Mouse (Mus musculus): ENCODE results near the gene Zfand2b.
A peak's percentile ranks its signal among the peaks of the same experiment; 100 is the strongest.

Zfand2b gene

DNA sequence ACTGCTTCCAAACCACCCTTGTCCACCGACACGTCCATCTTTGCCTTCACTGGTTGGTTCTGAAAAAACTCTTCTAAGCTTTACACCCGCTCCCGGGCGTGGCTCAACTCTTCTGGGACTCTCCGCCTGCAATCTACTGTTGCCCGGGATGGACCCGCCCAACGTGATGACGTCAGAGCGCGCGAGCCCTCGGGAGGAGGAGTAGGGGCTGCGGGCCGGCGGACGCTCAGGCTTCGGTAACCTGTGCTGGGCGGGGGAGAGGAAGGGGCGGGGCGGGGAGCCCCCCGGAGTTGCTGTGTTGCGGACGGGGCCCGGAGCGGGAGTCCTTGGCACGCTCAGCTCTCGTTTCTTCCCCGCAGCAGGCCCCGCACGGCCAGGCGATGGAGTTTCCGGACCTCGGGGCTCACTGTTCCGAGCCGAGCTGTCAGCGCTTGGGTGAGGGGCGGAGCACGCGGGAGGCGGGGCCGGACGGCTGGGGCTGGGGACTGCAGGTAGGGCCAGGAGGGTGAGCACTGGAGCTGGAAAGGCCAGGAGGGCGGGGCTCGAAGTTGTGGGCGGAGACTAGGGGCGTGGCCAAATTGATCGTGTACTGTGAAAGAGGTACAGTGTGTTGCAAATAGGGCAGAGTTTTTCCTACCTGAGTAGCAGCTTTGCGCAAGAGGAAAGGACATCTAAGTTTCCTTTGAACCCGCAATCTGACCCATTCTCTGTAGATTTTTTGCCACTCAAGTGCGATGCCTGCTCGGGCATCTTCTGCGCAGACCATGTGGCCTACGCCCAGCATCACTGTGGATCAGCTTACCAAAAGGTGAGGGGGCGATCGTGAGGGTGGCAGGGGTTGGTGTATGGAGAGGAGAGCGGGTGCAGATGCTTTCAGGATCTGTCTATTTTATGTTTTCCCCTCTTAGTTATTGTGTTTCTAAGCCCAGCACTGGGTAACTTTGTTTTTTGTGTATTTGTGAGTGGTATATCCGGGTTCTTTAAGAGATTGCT, at the start of gene Zfand2b:
TSS of gene Zfand2b (plus strand) at position 175 of the 993 bp plus-strand sequence.
- peak; percentile 99 for DNase-seq

DNA sequence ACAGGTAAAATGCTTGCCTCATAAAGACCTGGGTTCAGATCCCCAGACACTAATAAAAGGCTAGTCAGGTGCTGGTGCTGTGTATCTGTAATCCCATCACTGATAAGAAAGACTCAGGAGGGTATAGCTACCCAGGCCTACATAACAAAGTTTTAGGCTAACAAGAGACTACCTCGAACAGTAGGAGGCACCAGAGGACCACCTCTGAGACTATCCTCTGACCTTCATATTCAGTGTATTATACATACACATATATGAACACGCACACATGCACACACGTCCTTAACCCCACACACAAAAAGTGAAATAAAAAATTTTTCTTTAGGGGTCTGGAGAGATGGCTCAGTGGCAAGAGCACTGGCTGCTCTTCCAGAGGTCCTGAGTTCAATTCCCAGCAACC, 46.2 kb upstream of the Zfand2b start:
- DNase-seq, result no peak

DNA sequence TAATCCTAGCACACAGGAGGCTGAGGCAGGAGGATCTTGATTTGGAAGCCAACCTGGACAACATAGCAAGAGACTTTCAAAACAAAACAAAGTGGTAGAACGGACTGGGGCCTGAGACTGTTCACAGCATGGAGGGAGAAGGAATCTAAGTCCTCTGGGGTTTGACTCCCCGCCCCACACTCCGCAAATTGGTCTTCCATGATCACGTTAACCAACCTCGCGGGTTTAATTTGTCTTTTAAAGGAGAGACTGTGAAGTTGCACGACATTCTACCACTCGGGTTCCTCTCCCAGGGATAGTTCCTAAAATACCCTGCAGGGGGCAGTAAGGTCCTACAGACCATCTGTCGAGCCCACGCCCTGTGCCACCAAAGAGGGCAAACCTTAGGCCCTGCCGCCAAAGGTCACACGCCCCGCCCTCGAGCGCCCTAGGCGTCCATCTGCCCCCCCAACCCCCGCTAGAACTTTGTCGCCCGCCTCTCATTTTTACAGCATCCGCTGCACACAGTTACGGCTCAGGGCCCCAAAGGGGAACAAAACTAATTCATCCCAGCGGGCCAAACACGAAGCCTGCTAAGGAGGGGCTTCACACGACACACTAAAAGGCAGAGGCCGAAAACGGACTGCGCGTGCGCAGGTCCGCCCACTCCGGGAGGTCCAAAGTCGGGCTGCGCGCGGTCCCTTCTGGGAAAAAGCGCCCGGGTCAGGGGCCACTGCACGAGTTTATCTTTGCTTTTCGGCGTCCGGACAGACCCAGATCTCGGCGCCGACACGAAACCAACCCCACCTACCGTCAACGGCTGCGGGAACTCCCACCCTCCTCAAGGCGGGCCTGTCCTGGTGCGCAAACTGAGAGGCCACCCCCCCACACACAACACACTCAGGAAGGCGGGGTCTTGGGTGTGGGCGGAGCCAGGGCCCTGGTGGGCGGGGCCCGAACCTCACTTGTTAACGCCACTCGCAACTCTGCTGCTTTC, 43.8 kb upstream of the Zfand2b start, which contains the start of gene Nhej1:
TSS of gene Nhej1 (minus strand) at position 855 of the 976 bp plus-strand sequence.
- peak; percentile 98 for DNase-seq

DNA sequence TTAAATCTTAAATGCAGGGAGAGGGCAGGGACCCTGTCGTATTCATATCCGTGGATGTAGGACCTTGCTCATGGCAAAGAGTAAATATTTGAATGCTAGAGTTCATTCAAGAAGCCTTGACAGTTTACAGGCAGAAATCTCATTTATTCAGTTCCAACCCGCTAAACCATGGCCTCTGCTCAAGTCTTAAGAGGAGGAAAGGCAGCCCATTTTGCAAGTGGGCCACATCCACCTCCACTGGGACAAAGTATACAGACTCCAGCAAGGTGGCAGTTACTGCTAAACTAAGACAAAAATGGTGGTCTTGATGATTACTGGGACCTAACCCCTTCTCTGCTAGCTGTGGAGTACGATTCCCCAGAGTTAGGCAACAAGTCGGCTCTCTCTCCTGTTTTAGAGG, 43.0 kb upstream of the Zfand2b start:
- DNase-seq, result no peak

DNA sequence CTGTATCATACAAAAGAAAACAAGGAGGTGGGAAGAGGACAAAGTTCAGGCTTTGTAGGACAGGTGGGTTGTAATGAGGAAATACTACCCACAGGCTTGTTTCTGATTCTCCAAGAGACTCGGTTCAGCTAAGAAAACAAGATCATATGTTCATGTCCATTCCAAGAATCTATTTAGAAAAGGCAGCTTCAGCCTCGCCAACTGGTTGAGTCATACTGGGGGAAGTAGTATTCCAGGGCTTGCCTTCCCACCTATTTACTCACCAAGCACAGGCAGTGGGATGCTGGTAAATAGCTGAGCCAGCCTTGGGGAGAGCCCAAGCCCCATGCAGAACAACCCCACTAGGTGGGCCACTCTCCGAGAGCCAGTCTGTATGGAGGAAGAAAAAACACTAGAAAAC, 39.8 kb upstream of the Zfand2b start:
- DNase-seq, result no peak

DNA sequence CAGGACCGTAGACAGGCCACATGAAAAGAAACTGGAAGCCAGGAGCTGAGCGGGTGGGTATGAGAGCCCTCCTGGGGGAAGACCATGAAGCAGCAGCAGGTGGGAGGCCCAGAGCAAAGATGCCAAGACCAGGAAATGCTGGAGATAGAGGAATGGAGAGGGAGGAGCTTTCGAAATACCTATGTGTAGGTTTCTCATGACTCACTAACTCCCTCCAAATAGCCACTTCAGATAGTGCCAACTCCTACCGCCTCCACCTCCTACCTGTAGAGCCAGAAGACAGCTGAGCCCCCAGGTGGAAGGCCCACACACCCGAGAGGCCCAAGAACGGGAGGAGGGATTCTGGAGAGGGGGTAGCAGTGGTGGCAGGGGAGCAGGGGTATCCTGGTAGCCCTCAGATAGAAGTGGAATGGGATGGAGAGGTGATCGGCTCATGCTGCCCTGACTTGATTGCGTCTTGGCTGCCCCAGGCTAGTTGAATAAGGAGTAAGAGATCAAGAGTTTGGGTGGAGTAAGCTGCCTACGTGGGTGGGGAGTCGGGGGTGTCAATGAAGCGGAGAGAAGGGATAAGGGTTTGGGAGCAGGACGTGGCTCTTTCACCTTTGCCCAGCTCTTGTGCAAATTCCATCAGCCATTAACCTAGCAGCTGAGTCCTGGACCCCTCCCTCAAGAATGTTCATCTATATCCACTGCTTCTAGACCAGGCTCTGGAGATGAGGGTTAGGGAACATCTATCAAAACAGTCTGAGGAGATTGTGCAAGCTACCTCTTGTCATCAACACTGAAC, 34.8 kb upstream of the Zfand2b start, which contains the start of gene Slc23a3:
TSS of gene Slc23a3 (minus strand) at position 470 of the 787 bp plus-strand sequence.
- DNase-seq, result no peak

DNA sequence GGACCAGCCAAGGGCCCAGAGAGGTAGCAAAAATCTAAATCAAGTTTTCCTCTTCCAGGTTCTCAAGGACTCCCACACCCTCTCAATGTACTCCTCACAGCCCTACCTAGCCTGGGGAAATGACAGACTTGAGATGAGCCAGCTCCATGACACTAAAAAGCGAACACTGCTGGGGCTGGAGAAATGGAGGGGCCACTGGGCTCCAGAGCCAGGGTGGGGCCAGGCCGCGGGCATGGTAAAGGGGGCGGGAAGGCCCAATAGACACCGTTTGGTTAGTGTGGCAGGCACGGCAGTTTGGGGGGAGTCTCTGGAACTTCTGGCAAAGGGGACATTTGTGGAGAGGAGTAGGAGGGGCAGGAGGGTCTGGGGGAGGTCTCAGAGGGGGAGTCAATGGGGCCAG, 32.2 kb upstream of the Zfand2b start:
- DNase-seq, result peak; percentile 67

DNA sequence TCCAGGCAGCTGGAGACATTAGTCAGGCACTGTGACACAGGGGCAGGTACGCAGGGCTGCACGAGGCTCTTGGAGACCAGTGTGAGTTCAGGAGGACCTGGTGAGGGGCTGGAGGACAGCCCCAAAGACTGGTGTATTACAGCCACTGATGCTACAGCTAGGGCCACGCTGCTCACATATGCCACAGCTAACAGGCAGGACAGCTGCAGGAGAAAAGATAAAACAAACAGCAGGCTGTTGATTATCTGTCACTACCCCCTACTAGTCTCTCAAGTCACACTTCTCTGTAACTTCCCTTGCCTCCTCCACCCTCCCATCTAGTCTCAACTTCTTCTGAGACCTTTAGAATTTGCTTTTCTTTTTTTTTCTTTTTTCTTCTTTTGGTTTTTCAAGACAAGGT, 31.7 kb upstream of the Zfand2b start:
- DNase-seq, result peak; percentile 77

DNA sequence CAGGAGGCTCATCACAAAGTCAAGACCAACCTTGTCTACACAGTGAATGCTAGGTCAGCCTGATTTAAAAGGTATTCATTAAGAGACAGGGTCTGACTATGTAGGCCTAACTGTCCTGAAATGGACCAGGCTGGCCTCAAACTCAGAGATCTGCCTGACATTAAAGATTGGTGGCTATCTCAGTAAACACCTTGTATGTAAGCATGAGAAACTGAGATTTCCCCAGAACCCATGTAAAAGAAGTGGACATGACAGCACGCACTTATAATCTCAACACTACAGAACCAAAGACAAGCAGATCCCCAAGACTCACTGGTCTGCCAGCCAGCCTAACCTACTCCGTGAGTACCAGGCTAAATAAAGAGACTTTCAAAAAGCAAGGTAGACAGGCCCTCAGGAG, 30.0 kb upstream of the Zfand2b start:
- DNase-seq, result no peak

DNA sequence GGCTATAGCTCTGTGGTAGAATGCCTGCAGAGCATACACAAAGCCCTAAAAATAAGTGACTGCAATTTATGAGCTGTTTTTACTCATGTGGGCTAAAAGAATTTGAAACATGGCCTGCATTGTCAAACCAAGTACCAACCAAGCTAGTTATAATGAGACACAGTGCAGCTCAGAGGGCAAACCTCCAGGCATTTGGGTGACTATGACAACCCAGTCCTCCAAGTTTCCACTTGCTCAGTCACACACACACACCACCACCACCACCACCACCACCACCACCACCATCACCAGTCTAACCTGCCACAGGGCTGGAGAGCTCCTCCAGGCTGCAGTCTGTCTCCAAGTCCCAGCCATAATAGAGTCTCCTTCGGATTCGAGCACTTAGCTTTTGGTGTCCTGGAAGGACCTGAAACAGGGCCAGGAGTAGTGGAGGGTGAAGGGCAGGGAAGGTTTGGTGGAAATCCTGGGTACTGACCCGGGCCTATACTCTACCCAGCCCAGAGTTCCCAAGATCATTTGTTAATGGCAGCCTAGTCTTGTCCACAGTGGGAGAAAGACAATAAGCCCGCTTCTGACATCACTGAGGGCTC, 27.8 kb upstream of the Zfand2b start:
- peak; percentile 25 for DNase-seq

DNA sequence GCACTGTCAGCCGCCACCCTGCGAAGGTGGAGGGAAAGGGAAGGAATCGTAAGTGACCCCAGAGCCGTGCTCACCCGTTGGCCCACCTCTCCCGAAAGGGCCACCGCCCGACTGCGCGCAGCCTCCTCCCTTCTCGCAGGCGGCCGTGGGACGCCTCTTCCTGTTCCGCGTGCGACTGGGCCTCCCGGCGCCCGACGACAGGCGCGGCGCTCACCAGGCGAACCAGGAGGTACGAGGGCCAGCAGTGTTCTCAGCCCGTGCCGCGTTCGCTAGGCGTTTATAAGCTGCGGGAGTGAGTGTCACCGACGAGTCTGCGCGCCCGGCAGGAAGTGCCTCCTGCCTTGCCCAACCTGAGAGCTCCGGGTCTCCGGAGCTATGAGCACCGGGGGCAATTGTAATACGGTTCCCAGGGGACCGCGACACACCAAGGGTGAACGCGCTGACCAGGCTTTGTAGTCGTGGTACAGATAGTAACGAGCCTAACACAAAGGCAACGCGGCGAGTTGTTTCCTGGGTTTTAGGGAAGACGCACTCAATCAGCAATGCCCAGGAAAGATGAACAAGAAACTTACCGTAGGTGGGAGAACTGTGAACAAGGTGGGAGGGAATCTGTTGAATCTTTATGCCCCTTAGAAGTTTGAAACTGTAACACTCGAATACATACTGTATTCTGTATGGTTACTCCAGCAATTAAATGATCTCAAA, 26.8 kb upstream of the Zfand2b start:
- DNase-seq, result peak; percentile 89

DNA sequence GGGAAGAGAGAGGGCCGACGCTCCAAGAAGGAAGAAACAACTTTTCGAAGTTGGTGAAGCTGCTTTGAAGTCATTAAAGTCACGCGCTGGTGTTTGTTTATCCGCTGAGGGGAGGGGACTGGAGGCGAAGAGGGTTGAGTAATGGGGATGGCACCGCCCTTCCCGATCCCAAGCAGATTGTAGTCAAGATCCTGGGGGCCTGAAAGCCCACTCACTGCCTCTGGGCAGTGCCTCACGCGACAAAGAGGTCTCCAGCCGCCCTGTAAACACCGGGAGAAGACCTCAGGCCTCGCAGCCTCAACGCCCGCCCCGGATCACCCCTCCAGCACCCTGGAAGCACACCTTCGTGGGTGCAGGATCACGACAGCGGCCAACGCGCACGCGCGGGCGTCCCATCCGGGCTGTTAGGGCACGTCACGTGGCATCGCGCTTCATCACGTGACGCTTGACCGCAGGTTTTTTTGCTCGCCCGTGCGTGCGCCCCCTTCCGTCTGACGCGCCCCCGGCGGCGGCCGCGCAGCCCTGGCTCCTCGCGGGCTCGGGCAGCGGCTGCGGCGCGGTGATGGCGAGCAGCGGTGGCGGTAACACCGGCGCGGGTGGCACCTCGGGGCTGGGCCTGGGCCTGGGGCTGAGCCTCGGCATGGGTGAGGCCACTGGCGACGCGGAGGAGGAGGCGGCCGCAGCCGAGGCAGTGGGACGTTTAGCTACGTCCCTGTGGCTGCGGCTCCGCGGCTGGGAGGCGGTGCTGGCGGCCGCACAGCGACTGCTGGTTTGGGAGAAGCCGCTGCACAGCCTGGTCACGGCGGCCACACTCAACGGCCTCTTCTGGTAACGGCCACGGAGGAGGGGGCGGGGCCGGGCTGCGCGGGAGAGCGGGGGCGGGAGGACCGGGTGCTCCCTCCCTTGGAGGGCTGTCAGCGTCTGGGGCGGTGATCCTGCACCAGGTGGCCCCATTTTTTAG, 25.9 kb upstream of the Zfand2b start, which contains the start of the genes Cnppd1 and Retreg2:
TSS of gene Cnppd1 (minus strand) at position 411 of the 961 bp plus-strand sequence.
TSS of gene Retreg2 (plus strand) at position 478 of the 961 bp plus-strand sequence.
- peak; percentile 98 for DNase-seq

DNA sequence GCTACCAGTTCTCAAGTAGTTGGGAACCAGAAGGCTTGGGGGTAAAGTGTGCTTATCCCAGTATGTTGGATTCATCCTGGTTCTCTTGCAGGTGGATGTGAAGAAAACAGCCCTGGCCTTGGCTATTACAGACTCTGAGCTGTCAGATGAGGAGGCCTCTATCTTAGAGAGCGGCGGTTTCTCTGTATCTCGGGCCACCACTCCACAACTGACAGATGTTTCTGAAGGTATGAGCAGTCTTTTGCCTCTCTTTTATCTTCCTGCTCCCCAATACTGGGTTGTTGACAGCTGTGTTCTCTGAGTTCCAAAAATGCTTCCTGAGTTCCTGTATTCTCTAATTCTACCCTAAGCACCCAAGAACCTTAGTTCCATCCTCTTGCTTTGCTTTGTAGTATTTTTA, 22.9 kb upstream of the Zfand2b start:
- DNase-seq, result peak; percentile 46

DNA sequence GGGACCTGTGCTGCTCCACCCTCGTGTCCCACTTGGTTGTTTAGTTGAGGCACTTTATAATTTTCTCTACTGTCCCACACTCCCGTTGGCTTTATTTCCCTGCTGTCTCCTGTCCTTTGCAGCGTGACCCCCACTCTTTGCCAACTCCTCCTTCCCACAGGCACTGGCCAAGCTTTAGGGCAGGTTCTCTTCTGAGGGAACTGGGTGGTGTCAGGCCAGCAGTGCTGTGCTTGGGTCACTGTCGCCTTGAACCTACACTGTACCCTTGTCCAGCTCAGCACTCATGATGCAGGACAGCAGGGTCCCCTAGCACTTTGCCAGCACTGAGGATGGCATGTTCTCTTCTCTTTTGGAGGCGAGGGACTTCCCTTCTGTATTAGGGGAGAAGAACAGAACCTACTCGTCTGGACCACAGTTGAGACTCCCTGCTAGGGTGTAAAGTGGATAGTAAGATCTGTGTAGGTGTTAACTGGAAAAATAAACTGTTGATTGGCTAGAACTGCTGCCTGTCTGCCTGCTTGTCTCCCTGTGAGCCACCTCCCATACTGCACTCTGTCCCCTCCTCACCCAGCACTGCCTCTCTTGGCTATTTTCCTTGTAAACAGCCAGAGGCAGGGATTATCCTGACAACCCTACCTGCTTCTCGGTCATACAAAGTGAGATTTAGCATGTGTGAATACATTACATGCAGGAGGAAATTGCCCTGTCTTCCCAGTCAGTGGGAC, 20.9 kb upstream of the Zfand2b start:
- DNase-seq, result no peak

DNA sequence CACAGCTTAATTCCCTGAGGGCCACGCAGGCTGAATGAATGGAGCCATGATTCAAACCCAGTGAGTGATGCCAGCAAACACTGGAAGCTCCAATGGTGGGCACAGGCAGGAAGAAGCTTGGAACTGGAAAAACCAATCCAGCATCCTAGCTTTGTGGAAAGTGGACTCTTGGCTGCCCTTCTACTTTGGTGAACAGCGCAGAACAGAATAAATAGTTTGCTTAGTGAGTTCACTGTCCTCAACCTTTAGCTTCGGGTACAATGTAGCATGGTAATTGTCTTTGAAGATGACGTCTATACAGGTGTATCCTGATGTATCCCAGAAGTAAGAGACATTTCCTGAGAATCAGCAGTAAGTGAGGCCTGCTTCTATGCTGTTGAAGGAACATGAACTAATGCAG, 19.7 kb upstream of the Zfand2b start:
- no peak for DNase-seq

DNA sequence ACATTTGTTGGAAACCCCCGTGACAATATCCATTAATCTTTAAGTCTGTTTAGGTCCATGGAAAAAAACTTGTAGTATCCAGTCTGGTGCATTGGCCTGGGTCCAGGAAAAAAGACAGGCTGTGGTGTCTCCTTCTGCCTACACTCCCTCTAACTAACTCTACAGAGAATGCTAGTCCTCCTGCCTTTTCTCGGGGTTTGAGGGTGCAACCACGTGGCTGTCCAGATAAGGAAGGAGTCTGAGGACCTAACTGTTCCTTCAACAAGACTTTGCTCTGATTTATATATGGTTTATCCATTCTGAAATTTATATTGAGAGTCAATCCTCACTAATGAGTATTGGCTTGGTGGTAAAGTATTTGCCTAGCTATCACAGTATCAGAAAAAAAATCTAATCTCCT, 12.6 kb upstream of the Zfand2b start:
- no peak for DNase-seq

DNA sequence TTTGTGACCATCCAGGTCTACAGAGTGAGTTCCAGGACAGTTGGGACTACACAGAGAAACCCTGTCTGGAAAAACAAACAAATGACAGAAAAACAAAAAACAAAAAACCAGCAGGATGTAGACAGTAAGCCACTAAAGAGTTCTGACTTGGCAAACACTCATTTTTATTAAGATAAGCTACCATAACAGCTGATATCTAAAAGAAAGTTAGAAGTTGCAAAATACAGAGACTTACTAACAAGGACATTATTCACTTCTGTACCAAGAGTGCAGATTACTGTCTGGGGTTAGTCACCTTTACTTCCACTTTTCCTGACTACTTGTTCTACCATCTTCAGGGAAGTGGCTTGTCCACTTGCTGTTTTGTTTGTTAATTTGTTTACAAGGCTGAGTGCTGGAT, 9.5 kb upstream of the Zfand2b start:
- DNase-seq, result no peak

DNA sequence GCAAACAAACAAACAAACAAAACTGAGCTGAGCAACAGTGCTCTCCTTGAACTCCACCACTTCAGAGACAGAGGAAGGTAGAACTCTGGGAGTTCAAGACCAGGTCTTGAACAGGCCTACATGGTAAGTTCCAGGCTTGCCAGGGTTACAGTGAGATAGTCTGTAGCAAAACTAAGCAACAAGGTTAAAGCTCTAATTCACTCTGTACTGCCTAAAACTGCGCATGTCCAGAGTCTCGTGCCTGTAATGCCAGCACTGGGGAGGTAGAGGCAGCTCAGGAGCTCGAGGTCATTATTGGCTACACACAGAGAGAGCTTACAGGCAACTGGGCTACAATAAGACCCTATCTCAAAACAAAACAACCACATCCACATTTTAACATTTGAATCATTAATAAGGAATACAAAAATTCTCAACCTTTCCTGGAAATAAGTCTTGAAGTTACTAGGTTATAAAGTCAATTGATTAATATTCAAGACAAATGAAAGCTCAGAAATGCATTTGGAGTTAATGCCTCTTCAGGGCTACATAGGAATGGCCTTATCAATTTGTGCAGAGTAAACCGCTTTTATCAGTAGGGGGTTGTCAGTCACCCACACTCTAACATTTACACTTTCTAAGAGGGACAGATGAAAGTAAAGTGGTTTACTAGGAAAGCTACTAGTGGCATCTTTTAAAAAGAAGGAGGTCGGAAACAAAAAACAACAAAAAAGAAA, 8.7 kb upstream of the Zfand2b start:
- DNase-seq, result no peak

DNA sequence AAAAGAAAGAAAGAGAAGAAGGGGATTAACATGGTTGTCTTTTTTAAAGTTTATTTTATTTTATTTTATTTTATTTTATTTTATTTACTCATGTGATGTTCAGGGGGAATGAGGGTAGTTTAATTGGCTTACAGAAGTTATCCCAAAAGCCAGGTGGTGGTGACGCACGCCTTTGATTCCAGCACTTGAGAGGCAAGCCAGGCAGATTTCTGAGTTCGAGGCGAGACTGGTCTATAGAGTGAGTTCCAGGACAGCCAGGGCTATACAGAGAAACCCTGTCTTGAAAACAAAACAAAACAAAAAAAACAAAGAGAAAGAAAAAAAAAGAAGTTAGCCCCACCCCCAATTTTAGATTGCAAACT, 8.2 kb upstream of the Zfand2b start:
- no peak for DNase-seq

All from liver (tissue).